Mouse (Mus musculus) adipocyte (in vitro differentiated cells): ENCODE measurements at regions not wholly inside any gene's neighbourhood (a gene's known extent, or its start where the extent isn't known, plus 50 kb on each side); places are given as distances from the start of the nearest gene placed in this dataset.
A peak's percentile ranks its signal among the peaks of the same experiment; 100 is the strongest.

Experiments
- DNase-seq: peaks from one replicate; pipeline ENCODE4 v3.0.0-alpha.2; 2016; ENCODE audit warnings: low spot score

- DNase-seq: peak; percentile 18
These were observed 141.8 kb upstream of the Csf3r start for GRCm38 (mm10) chr4:125882531-125882930.

- DNase-seq: no peak
These were observed 133.8 kb upstream of the Csf3r start for GRCm38 (mm10) chr4:125890510-125890909.

GRCm38 (mm10) chr4:125893139-125893538 lies 131.2 kb upstream of the Csf3r start:
- DNase-seq: peak; percentile 4

GRCm38 (mm10) chr4:125897707-125898106 lies 126.6 kb upstream of the Csf3r start:
- no peak for DNase-seq

- DNase-seq: no peak
These were observed 125.6 kb upstream of the Csf3r start for GRCm38 (mm10) chr4:125898631-125899348.

GRCm38 (mm10) chr4:125901546-125902276 lies 122.6 kb upstream of the Csf3r start:
- DNase-seq: no peak

- no peak for DNase-seq
These were observed 118.1 kb upstream of the Csf3r start for GRCm38 (mm10) chr4:125906296-125906695.

- no peak for DNase-seq
These were observed 115.4 kb upstream of the Csf3r start for GRCm38 (mm10) chr4:125908901-125909300.

GRCm38 (mm10) chr4:125911541-125912270 lies 112.6 kb upstream of the Csf3r start:
- DNase-seq: no peak

GRCm38 (mm10) chr4:125912444-125913049 lies 111.8 kb upstream of the Csf3r start:
- DNase-seq: peak; percentile 32

GRCm38 (mm10) chr4:125915166-125915565 lies 109.2 kb upstream of the Csf3r start:
- DNase-seq: no peak

GRCm38 (mm10) chr4:125917210-125917609 lies 107.1 kb upstream of the Csf3r start:
- DNase-seq: no peak

GRCm38 (mm10) chr4:125921550-125922316 lies 102.6 kb upstream of the Csf3r start:
- DNase-seq: no peak

- DNase-seq: no peak
These were observed 102.0 kb upstream of the Csf3r start for GRCm38 (mm10) chr4:125922317-125922878.

- no peak for DNase-seq
These were observed 101.1 kb upstream of the Csf3r start for GRCm38 (mm10) chr4:125923225-125923624.

GRCm38 (mm10) chr4:125928196-125928595 lies 96.2 kb upstream of the Csf3r start:
- peak; percentile 51 for DNase-seq

- no peak for DNase-seq
These were observed 95.1 kb upstream of the Csf3r start for GRCm38 (mm10) chr4:125929122-125929772.

- no peak for DNase-seq
These were observed 93.6 kb upstream of the Csf3r start for GRCm38 (mm10) chr4:125930764-125931163.

- no peak for DNase-seq
These were observed 93.0 kb upstream of the Csf3r start for GRCm38 (mm10) chr4:125931321-125931720.

- DNase-seq: no peak
These were observed 92.2 kb upstream of the Csf3r start for GRCm38 (mm10) chr4:125932036-125932756.
